Mouse (Mus musculus) hindbrain, postnatal 0 days (tissue): Measurements from ENCODE around the gene Lipt2. TPM values are rescaled to one million over a fixed set of nuclear protein-coding genes. Genes with fewer than 3 reads are reported as not detected.

Source experiments
- ATAC-seq: fragments of 200-750 bp; cut with Nextera tagmentation; 2 replicates; pipeline ENCODE4 v1.8.0; 2017; ENCODE audit warnings: mild to moderate bottlenecking, moderate TSS enrichment, moderate library complexity
- DNase-seq: peaks from one replicate; pipeline ENCODE4 v3.0.0-alpha.2; 2015; ENCODE audit warnings: low spot score
- H3K27ac ChIP-seq: fragments of 300-500 bp; sonication (generic); 2 replicates; pipeline ENCODE4 v1.5.1; 2014; ENCODE audit warnings: mild to moderate bottlenecking
- H3K27me3 ChIP-seq: fragments of 300-500 bp; sonication (generic); 2 replicates; pipeline ENCODE4 v1.6.1; 2014; ENCODE audit warnings: low read length, mixed read lengths; ENCODE audit not compliant: insufficient read depth
- H3K36me3 ChIP-seq: fragments of 300-500 bp; sonication (generic); 2 replicates; pipeline ENCODE4 v1.6.1; 2014; ENCODE audit warnings: low read length, mixed read lengths; ENCODE audit not compliant: insufficient read depth
- H3K4me1 ChIP-seq: fragments of 300-500 bp; sonication (generic); 2 replicates; pipeline ENCODE4 v1.6.1; 2014; ENCODE audit warnings: antibody characterized with exemption, low read length, mixed read lengths; ENCODE audit not compliant: insufficient read depth
- H3K4me2 ChIP-seq: fragments of 300-500 bp; sonication (generic); 2 replicates; pipeline ENCODE4 v1.6.1; 2014; ENCODE audit warnings: low read depth, mild to moderate bottlenecking, low read length, moderate library complexity, mixed read lengths
- H3K4me3 ChIP-seq: fragments of 300-500 bp; sonication (generic); 2 replicates; pipeline ENCODE4 v1.5.1; 2014; ENCODE audit warnings: low read length
- H3K9ac ChIP-seq: fragments of 300-500 bp; sonication (generic); replicated peaks from 2 replicates; pipeline ENCODE4 v1.6.1; 2014; ENCODE audit warnings: mild to moderate bottlenecking, low read length, moderate library complexity, mixed read lengths
- H3K9me3 ChIP-seq: fragments of 300-500 bp; sonication (generic); 2 replicates; pipeline ENCODE4 v1.6.1; 2016; ENCODE audit warnings: low read length, mixed read lengths
- CTCF ChIP-seq: IDR thresholded peaks from 2 replicates; pipeline ENCODE4 v1.5.1; 2016; ENCODE audit warnings: antibody characterized with exemption, control low read depth, low read depth
- WGBS: fragments of 180-500 bp; shearing (Covaris S2); extraction: QIAGEN DNeasy Blood & Tissue Kit; methylation state at CpG from one replicate; pipeline ENCODE4 v1.1.7; 2014; 5-methylcytosine and 5-hydroxymethylcytosine counted together
- polyA plus RNA-seq: library from polyadenylated mRNA; unstranded; fragments of >200 nt; fragmentation: Nextera tagmentation; extraction: Ambion mirVana; gene quantifications from 2 replicates; pipeline ENCODE4 v1.2.1, GENCODE M21; 2015
- total RNA-seq: library from RNA; depleted of rRNA; stranded (reverse); fragments of >200 nt; gene quantifications from 2 replicates; pipeline ENCODE4 v1.2.3, GENCODE M21; 2014; rRNA removed

The Lipt2 gene
- total and polyA plus RNA-seq, 2 experiments from 2014 or later = 19.5 to 20.1 TPM

- DNase-seq (no peak), ATAC-seq (no peak)
- no peak for TF ChIP-seq CTCF
- no peak overlapping the region for H3K4me2 ChIP-seq
- no peaks in the 10 kb centered on the region for H3K27me3 ChIP-seq
- H3K9me3 ChIP-seq = no peaks in the 10 kb centered on the region
- no peaks in the 10 kb centered on the region for H3K4me1 ChIP-seq
- H3K36me3 ChIP-seq = no peaks in the 10 kb centered on the region
- 93% methylated on average over 3 of the region's 3 CpGs for WGBS
- H3K9ac ChIP-seq = no peak overlapping the region
- no peak overlapping the region for H3K4me3 ChIP-seq
- H3K27ac ChIP-seq = no peak overlapping the region
These were observed 42.1 kb downstream of the Lipt2 start for GRCm38 (mm10) chr7:100201191-100201590.

DNA sequence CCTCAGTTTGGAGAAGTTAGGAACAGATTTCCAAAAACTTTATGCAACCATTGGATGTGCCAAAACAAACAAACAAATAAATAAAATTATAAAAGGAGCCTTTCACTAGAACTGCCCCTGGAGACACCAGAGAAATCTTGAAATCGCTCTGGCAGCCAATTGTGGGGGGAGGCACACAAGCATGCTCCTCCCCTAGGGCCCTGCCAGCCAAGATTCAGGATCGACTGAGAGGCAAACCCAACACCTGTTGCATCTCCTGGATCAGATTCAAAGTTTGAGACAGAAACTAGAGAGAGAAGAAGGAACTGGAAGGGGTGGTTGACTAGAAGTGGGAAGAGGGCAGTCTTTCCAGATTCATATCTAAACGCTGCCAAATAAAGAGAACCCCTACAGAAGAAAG lies 44.5 kb downstream of the Lipt2 start:
- Histone ChIP-seq H3K27ac (no peak overlapping the region), H3K9ac (no peak overlapping the region), H3K27me3 (no peaks in the 10 kb centered on the region), H3K4me3 (no peak overlapping the region), H3K4me2 (no peak overlapping the region), H3K36me3 (no peaks in the 10 kb centered on the region), H3K9me3 (no peaks in the 10 kb centered on the region), H3K4me1 (no peaks in the 10 kb centered on the region)
- WGBS = 43% methylated on average over 3 of the region's 3 CpGs
- ATAC-seq (no peak), DNase-seq (no peak)
- no peak for TF ChIP-seq CTCF

DNA sequence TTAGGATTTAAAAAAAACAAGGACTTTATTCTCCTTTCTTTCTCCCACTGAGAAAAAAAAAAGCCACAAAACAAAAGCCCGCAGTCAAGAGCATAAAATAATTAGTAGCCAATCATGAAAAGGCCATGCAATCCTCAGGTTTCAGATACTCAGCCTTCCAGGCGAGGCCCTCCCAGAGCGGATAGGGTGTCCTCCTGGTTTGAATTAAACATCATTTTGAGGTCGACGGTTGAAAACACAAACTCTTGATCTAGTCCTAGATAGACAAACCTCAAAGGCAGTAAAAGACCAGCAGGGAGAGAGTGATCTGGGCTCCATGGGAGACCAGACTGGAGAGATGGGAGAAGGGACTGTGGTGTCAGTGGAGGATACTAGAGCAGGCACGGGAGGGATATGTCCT lies 45.8 kb downstream of the Lipt2 start:
- 90% methylated on average over 6 of the region's 6 CpGs for WGBS
- Histone ChIP-seq H3K4me3 (no peak overlapping the region), H3K9me3 (no peaks in the 10 kb centered on the region), H3K4me1 (no peaks in the 10 kb centered on the region), H3K27me3 (no peaks in the 10 kb centered on the region), H3K9ac (no peak overlapping the region), H3K4me2 (no peak overlapping the region), H3K36me3 (no peaks in the 10 kb centered on the region), H3K27ac (no peak overlapping the region)
- ATAC-seq (no peak), DNase-seq (no peak)
- no peak for TF ChIP-seq CTCF

- Histone ChIP-seq H3K9me3 (no peaks in the 10 kb centered on the region), H3K9ac (no peak overlapping the region), H3K4me2 (no peak overlapping the region), H3K4me3 (no peak overlapping the region), H3K4me1 (no peaks in the 10 kb centered on the region), H3K27me3 (no peaks in the 10 kb centered on the region), H3K36me3 (no peaks in the 10 kb centered on the region), H3K27ac (no peak overlapping the region)
- 90% methylated on average over 2 of the region's 2 CpGs for WGBS
- DNase-seq (no peak), ATAC-seq (no peak)
- TF ChIP-seq CTCF = no peak
These were observed 47.1 kb downstream of the Lipt2 start for GRCm38 (mm10) chr7:100206144-100206543.

DNA sequence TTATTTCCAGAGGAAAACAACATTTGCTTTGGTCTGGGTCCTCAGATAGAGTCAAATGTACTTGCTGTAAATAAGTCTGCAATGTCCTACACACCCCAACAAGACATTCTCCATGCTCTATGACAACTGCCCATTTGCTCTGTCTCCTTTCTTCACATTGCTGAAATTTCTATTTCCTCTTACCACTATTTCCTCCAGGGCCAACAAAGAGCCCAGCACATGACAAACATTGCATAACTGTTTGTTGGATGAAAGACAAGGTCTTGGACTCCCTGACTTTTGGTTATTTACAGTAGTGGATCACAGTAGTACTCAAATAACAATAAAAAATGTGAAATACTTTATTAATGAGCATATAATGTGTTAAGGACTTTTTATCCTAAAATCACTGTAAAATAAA lies 48.8 kb downstream of the Lipt2 start:
- H3K27me3 ChIP-seq = no peaks in the 10 kb centered on the region
- no peak for ATAC-seq

More for the DNA sequence above, 48.8 kb downstream of the Lipt2 start:
- Histone ChIP-seq H3K4me3 (no peak overlapping the region), H3K9ac (no peak overlapping the region), H3K4me2 (no peak overlapping the region), H3K4me1 (no peaks in the 10 kb centered on the region), H3K27ac (no peak overlapping the region), H3K36me3 (no peaks in the 10 kb centered on the region), H3K9me3 (no peaks in the 10 kb centered on the region)
- DNase-seq = no peak
- TF ChIP-seq CTCF = no peak

Other genes with a start within 250 kb of the Lipt2 start
- 13.9 and 14.2 TPM in 2 replicates for gene Rnf169, start 178.8 kb upstream of the Lipt2 start, total RNA-seq
- gene Rnf169, start 178.8 kb upstream of the Lipt2 start, polyA plus RNA-seq = 2.6 and 2.7 TPM in 2 replicates
- gene Chrdl2, start 153.1 kb upstream of the Lipt2 start, total RNA-seq = 0.43 and 1.8 TPM in 2 replicates
- 1.8 and 2.2 TPM in 2 replicates for gene Chrdl2, start 153.1 kb upstream of the Lipt2 start, polyA plus RNA-seq
- gene Pold3, start 37.7 kb upstream of the Lipt2 start, total RNA-seq = 20.4 and 29.4 TPM in 2 replicates
- 38.6 and 41.0 TPM in 2 replicates for gene Pold3, start 37.7 kb upstream of the Lipt2 start, polyA plus RNA-seq
- 0.47 TPM in 1 of 2 replicates, not detected in the other for gene Kcne3, start 17.2 kb downstream of the Lipt2 start, total RNA-seq
- 0.25 and 0.33 TPM in 2 replicates for gene Kcne3, start 17.2 kb downstream of the Lipt2 start, polyA plus RNA-seq
- gene Pgm2l1, start 68.1 kb downstream of the Lipt2 start, total RNA-seq = 123 and 127 TPM in 2 replicates
- gene Pgm2l1, start 68.1 kb downstream of the Lipt2 start, polyA plus RNA-seq = 34.4 and 34.8 TPM in 2 replicates
- 9.3 and 15.2 TPM in 2 replicates for gene P4ha3, start 126.2 kb downstream of the Lipt2 start, total RNA-seq
- 2.5 and 2.9 TPM in 2 replicates for gene P4ha3, start 126.2 kb downstream of the Lipt2 start, polyA plus RNA-seq
- gene C2cd3, start 213.0 kb downstream of the Lipt2 start, total RNA-seq = 18.2 and 18.3 TPM in 2 replicates
- 9.2 and 9.8 TPM in 2 replicates for gene C2cd3, start 213.0 kb downstream of the Lipt2 start, polyA plus RNA-seq
- 133 and 155 TPM in 2 replicates for gene Ppme1, start 213.0 kb downstream of the Lipt2 start, total RNA-seq
- 122 and 138 TPM in 2 replicates for gene Ppme1, start 213.0 kb downstream of the Lipt2 start, polyA plus RNA-seq